Mouse (Mus musculus) hematopoietic stem cell, adult 5-6 weeks (primary cell): ENCODE results near the gene Memo1. TPM values are rescaled to one million over a fixed set of nuclear protein-coding genes. Genes with fewer than 3 reads are reported as not detected.
"Not testable (repeated sequence)": the region's sequence is repeated elsewhere in the genome, so short reads cannot be mapped to it uniquely, and the experiment has no call there.

ENCODE experiments used
- ATAC-seq, 2 experiments: fragments of 125-278 bp in 1 of 2; replicated peaks in 1 of 2; 2 replicates each; pipeline ENCODE4 v1.8.0; 2016 to 2017; ENCODE audit warnings: inconsistent platforms in 2 of 2, mild to moderate bottlenecking in 2 of 2, moderate number of reproducible peaks in 2 of 2, low read depth in 1 of 2, moderate TSS enrichment in 1 of 2; ENCODE audit not compliant: low FRiP score in 2 of 2, poor library complexity in 2 of 2, severe bottlenecking in 2 of 2, insufficient read depth in 1 of 2, low TSS enrichment in 1 of 2
- total RNA-seq: library from RNA; stranded (forward); fragments of 172-1452, 232-1000 nt; gene quantifications from 2 replicates; pipeline ENCODE4 v1.2.3, GENCODE M21; 2017

Gene Memo1
- total RNA-seq, 1 experiment from 2014 or later = 131 TPM

- no peak for ATAC-seq
Measured at GRCm38 (mm10) chr17:74271541-74272268, 23.6 kb downstream of the Memo1 start.

GRCm38 (mm10) chr17:74270205-74270604 is 25.1 kb downstream of the Memo1 start:
- ATAC-seq = no peak

GRCm38 (mm10) chr17:74267415-74268180 is 27.7 kb downstream of the Memo1 start:
- peak in 1 of 2 experiments; percentile 51; a peak in 1 of 4 replicates for ATAC-seq

GRCm38 (mm10) chr17:74265636-74266035 is 29.7 kb downstream of the Memo1 start:
- ATAC-seq = no peak

GRCm38 (mm10) chr17:74265156-74265505 is 30.2 kb downstream of the Memo1 start:
- 0 out of 4 replicates have a peak, but pooled peaks of 1 of the 2 experiments have one; percentile 8 for ATAC-seq

GRCm38 (mm10) chr17:74264333-74265155 is 30.8 kb downstream of the Memo1 start:
- 0 out of 4 replicates have a peak, but pooled peaks of 1 of the 2 experiments have one; percentile 17 for ATAC-seq

- no peak for ATAC-seq
Measured at GRCm38 (mm10) chr17:74262415-74262814, 32.9 kb downstream of the Memo1 start.

DNA sequence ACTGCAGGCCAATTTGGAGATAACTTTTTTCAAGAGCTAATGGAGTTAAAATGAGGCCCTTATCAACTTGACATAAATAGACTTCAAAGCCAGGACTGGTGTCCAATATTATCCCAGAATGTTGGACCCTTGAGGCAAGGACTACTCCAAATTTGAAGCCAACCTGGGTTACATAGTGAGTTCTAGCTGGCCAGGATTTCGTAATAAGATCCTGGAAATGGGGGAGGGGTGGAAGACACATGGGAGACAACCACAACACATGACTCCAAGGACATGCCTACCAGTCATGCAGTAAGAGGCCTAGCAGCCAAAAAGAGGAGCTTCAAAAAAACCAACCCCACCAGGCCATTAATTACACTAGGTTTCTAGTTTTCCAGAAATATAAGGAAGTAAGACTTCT is 50.0 kb downstream of the Memo1 start:
- ATAC-seq = no peak

- ATAC-seq = no peak
Measured at GRCm38 (mm10) chr17:74242788-74243187, 52.5 kb downstream of the Memo1 start.

GRCm38 (mm10) chr17:74240322-74240721 is 55.0 kb downstream of the Memo1 start:
- ATAC-seq = no peak

DNA sequence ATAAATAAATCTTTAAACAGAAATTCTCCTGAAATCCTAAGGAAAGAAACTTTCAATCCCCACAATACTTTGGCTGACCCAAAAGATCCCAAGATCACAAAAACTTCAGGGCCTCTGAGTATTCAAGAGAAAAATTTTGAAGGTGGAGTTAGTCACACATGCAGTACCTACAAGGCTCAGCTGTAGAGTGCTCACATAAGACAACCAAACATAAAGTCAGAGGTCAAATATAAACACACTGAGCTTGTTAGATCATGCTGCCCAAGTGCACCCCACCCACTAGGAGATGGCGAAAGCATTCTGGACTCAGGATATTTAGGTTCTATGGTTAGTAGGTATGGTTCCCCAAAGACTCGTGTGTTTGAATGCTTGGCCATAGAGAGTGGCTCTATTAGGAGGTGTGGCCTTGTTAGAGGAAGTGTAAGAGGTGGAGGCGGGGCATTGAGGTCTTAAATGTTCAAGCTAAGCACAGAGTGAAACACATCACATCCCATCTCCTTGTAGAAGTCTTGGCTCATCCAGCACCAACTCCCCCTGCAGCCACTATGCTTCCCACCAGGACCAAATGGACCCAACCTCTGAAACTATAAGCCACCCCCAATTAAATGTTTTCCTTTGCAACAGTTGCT is 67.1 kb downstream of the Memo1 start:
- ATAC-seq = no peak

DNA sequence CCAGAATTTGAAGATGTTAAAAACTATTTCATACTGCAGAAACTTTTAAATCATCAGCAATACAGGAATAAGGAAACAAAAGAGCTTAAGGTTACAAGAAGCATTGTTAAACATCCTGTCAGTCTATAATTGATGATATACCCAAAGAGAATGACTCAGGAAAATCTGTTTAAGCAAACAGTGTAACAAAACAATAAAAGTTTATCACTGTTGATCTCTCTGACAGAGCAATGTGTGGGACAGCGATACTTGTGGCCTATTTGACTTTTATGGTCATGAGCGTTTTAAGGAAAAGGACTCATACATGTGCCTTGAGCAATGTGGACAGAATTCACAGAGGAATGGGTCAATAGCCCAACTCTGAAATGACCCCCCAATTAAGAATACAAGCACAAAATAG is 78.0 kb downstream of the Memo1 start:
- ATAC-seq = no peak

DNA sequence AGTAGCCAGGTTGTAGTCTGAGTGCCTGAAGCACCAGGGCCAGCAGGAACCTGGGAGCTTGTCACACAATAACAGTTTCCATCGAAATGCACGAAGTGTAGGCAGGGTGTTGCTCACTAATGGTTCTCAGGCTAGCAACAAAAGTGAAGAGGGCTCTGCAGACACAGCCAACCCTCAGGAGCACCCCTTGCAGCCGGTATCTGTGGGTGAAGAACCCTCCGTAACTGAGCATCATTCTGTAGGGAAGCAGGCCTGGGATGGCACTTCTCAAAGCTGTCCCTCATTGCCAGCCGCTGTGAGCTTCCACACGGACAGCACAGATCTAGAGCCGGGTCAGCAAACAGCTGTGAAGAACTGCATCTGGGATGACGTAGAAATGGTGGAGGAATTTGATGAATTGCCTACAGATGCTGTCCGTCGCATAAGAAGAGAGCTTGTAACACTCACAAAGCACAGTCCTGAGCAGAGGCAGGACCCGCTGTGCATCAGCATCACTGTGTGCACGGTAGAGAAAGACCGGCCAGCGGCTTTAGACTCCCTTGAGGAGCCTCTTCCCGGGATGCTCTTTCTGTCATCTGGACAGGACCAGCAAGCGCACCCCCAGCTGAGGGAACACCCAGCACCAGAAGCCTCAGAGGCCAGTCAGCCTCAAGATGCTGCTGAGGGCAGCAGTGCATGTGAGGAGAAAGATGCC is 82.3 kb downstream of the Memo1 start:
- not testable (repeated sequence) for ATAC-seq

GRCm38 (mm10) chr17:74209143-74209908 is 86.0 kb downstream of the Memo1 start:
- no peak for ATAC-seq

GRCm38 (mm10) chr17:74195943-74196342 is 99.4 kb downstream of the Memo1 start:
- peak; percentile 63 to 80 for ATAC-seq

DNA sequence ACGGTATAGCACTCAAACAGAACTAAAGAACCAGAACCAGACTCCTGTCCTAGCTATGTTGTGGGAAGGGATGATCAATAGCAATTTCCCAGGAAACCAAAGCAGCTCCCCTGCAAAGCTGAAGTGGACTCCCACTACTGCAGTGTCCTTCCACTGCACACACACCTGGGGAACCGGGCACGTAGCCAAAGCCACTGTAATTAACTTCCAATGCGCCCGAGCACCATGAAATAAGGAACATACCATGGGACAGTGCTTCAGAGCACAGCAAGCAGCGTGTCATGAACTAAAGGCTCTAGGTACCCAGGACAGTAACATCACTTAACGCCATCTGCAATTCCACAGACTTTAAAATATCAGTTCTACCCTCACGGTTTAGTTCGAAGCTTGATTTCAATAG is 100.6 kb downstream of the Memo1 start:
- peak in 1 of 2 experiments; percentile 75; a peak in 2 of 4 replicates for ATAC-seq
